Mouse (Mus musculus) stomach, embryonic 14.5 days (tissue): ENCODE measurements at regions not wholly inside any gene's neighbourhood (a gene's known extent, or its start where the extent isn't known, plus 50 kb on each side); places are given as distances from the start of the nearest gene placed in this dataset.

Source experiments
- ATAC-seq: fragments of 200-750 bp; cut with Nextera tagmentation; 2 replicates; pipeline ENCODE4 v1.8.0; 2017; ENCODE audit warnings: low read depth, moderate TSS enrichment; ENCODE audit not compliant: insufficient number of reproducible peaks, insufficient read depth, low FRiP score
- H3K27ac ChIP-seq: fragments of 300-500 bp; sonication (generic); 2 replicates; pipeline ENCODE4 v1.5.1; 2014; ENCODE audit warnings: mild to moderate bottlenecking, low read length, moderate library complexity, mixed read lengths
- H3K27me3 ChIP-seq: fragments of 300-500 bp; sonication (generic); 2 replicates; pipeline ENCODE4 v1.6.1; 2014; ENCODE audit warnings: low read length, control low read depth, mixed read lengths; ENCODE audit not compliant: control insufficient read depth, insufficient read depth
- H3K36me3 ChIP-seq: fragments of 300-500 bp; sonication (generic); 2 replicates; pipeline ENCODE4 v1.6.1; 2014; ENCODE audit warnings: mild to moderate bottlenecking, control low read depth, low read length, moderate library complexity, mixed read lengths; ENCODE audit not compliant: control insufficient read depth, insufficient read depth
- H3K4me1 ChIP-seq: fragments of 300-500 bp; sonication (generic); 2 replicates; pipeline ENCODE4 v1.6.1; 2014; ENCODE audit warnings: low read length, control low read depth, mixed read lengths; ENCODE audit not compliant: control insufficient read depth, insufficient read depth
- H3K4me2 ChIP-seq: fragments of 300-500 bp; sonication (generic); replicated peaks from 2 replicates; pipeline ENCODE4 v1.6.1; 2014; ENCODE audit warnings: low read depth, low read length, control low read depth
- H3K4me3 ChIP-seq: fragments of 300-500 bp; sonication (generic); 2 replicates; pipeline ENCODE4 v1.5.1; 2014; ENCODE audit warnings: low read depth, low read length, control low read depth
- H3K9ac ChIP-seq: fragments of 300-500 bp; sonication (generic); replicated peaks from 2 replicates; pipeline ENCODE4 v1.6.1; 2014; ENCODE audit warnings: low read depth, mild to moderate bottlenecking, control low read depth, low read length, moderate library complexity, mixed read lengths
- H3K9me3 ChIP-seq: fragments of 300-500 bp; sonication (generic); 2 replicates; pipeline ENCODE4 v1.6.1; 2016; ENCODE audit warnings: low read depth, low read length, control low read depth; ENCODE audit not compliant: control insufficient read depth
- WGBS: fragments of 180-500 bp; shearing (Covaris S2); extraction: QIAGEN DNeasy Blood & Tissue Kit; methylation state at CpG from one replicate; pipeline ENCODE4 v1.1.7; 2014; 5-methylcytosine and 5-hydroxymethylcytosine counted together

DNA sequence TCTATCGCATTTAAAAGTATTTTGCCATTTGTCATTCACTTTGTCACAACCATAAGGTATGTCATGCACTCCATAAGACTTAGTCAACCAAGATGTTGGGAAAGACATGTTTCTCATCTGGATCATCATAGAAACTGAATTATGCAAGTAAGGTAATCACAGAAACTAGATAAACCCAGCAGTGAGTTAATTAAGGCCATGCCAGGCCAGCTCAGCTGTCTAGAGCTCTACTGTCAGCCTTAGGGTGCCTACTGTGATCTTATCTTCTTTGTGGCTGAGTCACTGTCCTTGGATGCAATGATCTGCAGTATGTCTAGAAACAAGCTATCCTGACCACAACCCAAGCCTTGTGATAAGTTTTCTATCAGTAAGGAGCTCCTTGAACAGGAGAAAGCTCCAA lies 714.2 kb downstream of the Ntrk3 start:
- WGBS: 89% methylated on average over 1 of the region's 1 CpGs

DNA sequence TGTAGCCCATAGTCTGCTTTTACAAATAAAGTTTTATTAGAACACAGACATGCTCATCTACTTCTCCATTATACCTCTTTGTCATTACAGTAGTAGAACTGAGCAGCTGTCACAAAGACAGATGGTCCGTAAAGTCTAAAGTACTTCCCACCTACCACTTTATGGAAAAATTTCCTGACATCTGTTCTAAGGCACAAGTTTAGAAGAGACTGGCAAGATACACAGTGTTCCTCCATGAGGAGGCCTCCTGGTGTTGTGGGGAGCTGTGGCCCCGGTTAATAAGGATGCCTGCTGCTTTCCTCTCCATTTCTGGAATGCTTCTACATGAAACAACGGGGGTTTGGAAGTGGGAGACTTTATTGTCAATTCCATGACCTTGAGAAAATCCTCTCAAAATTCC lies 714.7 kb downstream of the Ntrk3 start:
- ATAC-seq: no peak
- H3K4me1 ChIP-seq: no peaks in the 10 kb centered on the region
- no peak overlapping the region for H3K27ac ChIP-seq
- WGBS: 82% methylated on average over 3 of the region's 3 CpGs
- no peaks in the 10 kb centered on the region for H3K9me3 ChIP-seq
- H3K27me3 ChIP-seq: no peaks in the 10 kb centered on the region
- no peaks in the 10 kb centered on the region for H3K36me3 ChIP-seq
- H3K4me3 ChIP-seq: no peak overlapping the region
- H3K9ac ChIP-seq: no peak overlapping the region
- H3K4me2 ChIP-seq: no peak overlapping the region

More for the DNA sequence above, 714.2 kb downstream of the Ntrk3 start:
- H3K36me3 ChIP-seq: no peaks in the 10 kb centered on the region
- H3K4me3 ChIP-seq: no peak overlapping the region
- H3K27me3 ChIP-seq: no peaks in the 10 kb centered on the region
- no peak overlapping the region for H3K4me2 ChIP-seq
- no peaks in the 10 kb centered on the region for H3K9me3 ChIP-seq
- no peak overlapping the region for H3K27ac ChIP-seq
- no peak for ATAC-seq
- no peak overlapping the region for H3K9ac ChIP-seq
- H3K4me1 ChIP-seq: no peaks in the 10 kb centered on the region

DNA sequence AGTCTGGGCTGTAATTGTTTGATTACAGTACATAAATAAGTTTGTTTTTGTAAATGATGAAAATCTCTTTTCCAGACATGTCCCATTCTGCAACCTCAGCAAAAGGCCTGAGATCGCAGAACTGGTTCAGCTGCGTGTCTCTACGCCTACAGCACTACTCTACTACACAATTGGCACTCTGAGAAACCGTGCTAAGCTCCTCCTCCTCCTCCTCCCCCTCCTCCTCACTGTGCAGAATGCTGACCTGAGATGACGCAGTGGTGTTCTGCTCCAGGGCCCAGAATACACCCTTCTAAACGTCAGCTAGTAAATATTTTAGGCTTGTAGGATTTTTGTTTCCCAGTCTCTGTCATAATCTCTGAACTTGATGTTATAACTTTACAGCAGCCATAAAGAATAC lies 724.2 kb downstream of the Ntrk3 start:
- no peaks in the 10 kb centered on the region for H3K9me3 ChIP-seq
- WGBS: 54% methylated on average over 6 of the region's 6 CpGs
- H3K27ac ChIP-seq: no peak overlapping the region
- ATAC-seq: no peak
- no peaks in the 10 kb centered on the region for H3K4me1 ChIP-seq
- H3K4me2 ChIP-seq: no peak overlapping the region
- H3K27me3 ChIP-seq: no peaks in the 10 kb centered on the region
- no peak overlapping the region for H3K9ac ChIP-seq
- H3K36me3 ChIP-seq: no peaks in the 10 kb centered on the region
- no peak overlapping the region for H3K4me3 ChIP-seq

DNA sequence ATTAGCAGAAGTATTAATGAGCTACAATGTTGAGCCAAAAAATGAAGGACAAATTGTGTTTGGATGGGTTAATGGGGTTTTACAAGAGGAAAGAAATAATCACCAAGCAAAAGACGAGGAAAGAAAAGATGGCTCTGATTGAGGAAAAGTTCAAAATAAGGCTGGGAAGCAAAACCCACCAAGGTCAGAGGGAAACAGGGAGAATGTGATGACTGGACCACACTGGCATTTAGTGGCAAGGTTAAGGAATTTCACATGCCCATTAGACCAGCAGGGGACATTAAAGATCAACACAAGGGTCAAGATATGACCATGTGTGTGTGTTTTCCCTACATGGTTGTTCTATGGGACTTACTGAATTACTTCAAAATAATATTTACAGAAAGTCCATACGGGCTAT lies 734.7 kb downstream of the Ntrk3 start:
- Histone ChIP-seq H3K27ac (no peak overlapping the region), H3K4me1 (no peaks in the 10 kb centered on the region), H3K36me3 (no peaks in the 10 kb centered on the region), H3K4me2 (no peak overlapping the region), H3K9ac (no peak overlapping the region), H3K27me3 (no peaks in the 10 kb centered on the region), H3K4me3 (no peak overlapping the region), H3K9me3 (no peaks in the 10 kb centered on the region)
- ATAC-seq: no peak
- 80% methylated on average over 2 of the region's 2 CpGs for WGBS

DNA sequence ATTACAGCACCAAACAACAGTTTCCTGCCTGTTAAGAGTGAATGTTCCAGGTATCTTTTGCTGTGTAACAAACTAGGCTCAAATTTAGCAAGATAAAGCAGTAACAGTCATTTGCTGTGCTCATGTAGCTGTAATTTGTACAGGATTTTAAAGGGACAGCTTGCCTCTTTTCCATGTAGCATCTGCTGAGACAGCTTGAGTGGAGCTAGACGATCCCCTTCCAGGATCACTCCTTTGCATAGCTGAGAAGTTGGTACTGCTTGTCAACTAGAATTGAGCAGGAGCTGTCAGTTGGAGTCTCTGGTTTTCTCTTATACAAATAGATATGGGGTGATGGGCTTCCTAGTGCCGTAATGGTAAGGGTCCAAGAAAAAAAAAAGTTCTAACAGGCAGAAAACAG lies 744.0 kb downstream of the Ntrk3 start:
- no peaks in the 10 kb centered on the region for H3K36me3 ChIP-seq
- no peak overlapping the region for H3K9ac ChIP-seq
- ATAC-seq: no peak
- WGBS: 78% methylated on average over 2 of the region's 2 CpGs
- H3K4me1 ChIP-seq: no peaks in the 10 kb centered on the region
- no peaks in the 10 kb centered on the region for H3K9me3 ChIP-seq
- no peaks in the 10 kb centered on the region for H3K27me3 ChIP-seq
- no peak overlapping the region for H3K4me3 ChIP-seq
- no peak overlapping the region for H3K27ac ChIP-seq
- H3K4me2 ChIP-seq: no peak overlapping the region

DNA sequence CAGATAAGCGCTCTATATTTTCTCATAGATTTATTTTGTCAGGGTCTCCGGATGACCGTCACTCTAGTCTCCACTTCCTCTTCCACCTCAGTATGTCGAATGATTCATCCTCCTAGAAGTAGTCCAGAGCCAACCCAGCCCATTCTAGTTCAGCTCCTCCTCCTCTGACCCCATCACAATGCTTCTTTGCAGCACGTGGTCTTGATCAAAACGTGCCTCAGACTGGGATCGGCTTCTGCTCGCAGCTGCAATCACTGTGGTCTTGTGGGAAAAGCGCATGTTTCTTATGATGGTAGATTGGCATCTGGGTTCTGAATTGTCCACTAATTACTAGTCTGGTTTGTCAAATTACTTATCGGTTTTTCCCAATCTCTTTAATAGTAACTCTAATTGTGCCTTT lies 747.7 kb downstream of the Ntrk3 start:
- ATAC-seq: no peak

DNA sequence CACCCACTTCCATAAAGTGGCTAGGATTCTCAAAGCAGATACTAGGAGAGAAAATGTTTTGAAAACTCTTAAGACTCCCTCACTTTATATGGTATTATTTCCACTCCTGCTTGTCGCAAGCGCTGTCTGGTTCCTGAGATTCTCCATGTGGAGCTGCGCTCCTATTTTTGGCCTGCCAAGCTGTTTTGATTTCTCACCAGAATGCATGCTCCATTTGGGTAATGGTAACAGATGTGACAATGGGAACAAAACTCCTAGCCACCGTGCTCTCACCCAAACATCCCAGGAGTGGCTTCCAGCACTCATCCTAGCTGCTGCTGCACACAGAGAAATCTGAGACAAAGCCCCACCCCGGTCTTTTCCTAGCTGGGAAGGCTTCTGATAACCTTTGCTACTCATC lies 749.6 kb downstream of the Ntrk3 start:
- no peak overlapping the region for H3K27ac ChIP-seq
- 33% methylated on average over 5 of the region's 5 CpGs for WGBS
- ATAC-seq: no peak

More for the DNA sequence above, 747.7 kb downstream of the Ntrk3 start:
- no peak overlapping the region for H3K9ac ChIP-seq
- H3K36me3 ChIP-seq: no peaks in the 10 kb centered on the region
- 67% methylated on average over 10 of the region's 10 CpGs for WGBS
- no peak overlapping the region for H3K27ac ChIP-seq
- no peaks in the 10 kb centered on the region for H3K27me3 ChIP-seq
- no peaks in the 10 kb centered on the region for H3K4me1 ChIP-seq
- no peak overlapping the region for H3K4me3 ChIP-seq
- no peaks in the 10 kb centered on the region for H3K9me3 ChIP-seq
- no peak overlapping the region for H3K4me2 ChIP-seq

DNA sequence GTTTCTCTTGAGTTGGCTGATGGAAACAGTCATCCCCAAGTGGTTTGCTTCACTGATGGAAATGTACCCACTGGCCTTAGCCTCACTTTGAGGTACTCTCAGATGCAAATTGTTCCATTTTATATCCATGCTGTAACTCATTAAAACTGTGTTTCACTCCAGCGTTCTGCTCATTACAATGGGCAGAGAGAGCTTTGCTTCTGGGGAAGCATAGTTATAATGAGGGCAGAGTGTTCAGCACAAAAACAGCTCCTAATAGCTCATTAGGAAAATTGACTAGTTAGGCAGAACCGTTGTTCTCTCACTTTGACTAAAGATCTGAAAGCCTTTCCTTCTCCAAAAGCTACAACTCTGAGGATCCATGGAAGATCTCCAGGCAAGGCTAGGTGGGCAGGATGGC lies 771.2 kb downstream of the Ntrk3 start:
- H3K4me3 ChIP-seq: no peak overlapping the region
- H3K27ac ChIP-seq: no peak overlapping the region
- 80% methylated on average over 2 of the region's 2 CpGs for WGBS
- no peaks in the 10 kb centered on the region for H3K9me3 ChIP-seq
- H3K4me2 ChIP-seq: no peak overlapping the region
- ATAC-seq: no peak
- no peaks in the 10 kb centered on the region for H3K27me3 ChIP-seq
- H3K9ac ChIP-seq: no peak overlapping the region
- no peaks in the 10 kb centered on the region for H3K4me1 ChIP-seq
- H3K36me3 ChIP-seq: no peaks in the 10 kb centered on the region

More for the DNA sequence above, 749.6 kb downstream of the Ntrk3 start:
- Histone ChIP-seq H3K9ac (no peak overlapping the region), H3K4me3 (no peak overlapping the region), H3K36me3 (no peaks in the 10 kb centered on the region), H3K9me3 (no peaks in the 10 kb centered on the region), H3K4me1 (no peaks in the 10 kb centered on the region), H3K27me3 (no peaks in the 10 kb centered on the region), H3K4me2 (no peak overlapping the region)

DNA sequence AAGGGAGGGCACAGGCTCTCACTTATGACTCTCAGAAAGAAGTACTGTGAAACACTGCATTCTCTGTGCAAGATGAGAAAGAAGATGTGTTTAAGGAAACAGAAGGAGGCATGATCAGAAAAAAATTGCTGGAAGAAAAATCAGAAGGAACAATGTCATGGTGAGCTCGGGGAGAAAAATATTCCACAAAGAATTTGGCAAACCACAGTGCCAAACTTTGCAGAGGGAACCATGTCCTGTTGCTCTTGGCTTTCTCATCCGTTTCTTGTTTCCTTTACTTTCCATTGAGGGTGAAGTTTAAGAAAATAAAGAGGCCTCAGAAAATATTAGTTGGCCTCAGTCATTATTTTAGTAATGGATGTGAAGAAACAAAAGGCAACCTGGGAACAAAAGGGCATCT lies 804.4 kb downstream of the Ntrk3 start:
- H3K9me3 ChIP-seq: no peaks in the 10 kb centered on the region
- no peak overlapping the region for H3K9ac ChIP-seq
- H3K4me2 ChIP-seq: no peak overlapping the region
- H3K4me1 ChIP-seq: no peaks in the 10 kb centered on the region
- H3K27ac ChIP-seq: no peak overlapping the region
- H3K4me3 ChIP-seq: no peak overlapping the region
- ATAC-seq: no peak
- no peaks in the 10 kb centered on the region for H3K36me3 ChIP-seq
- WGBS: 55% methylated on average over 2 of the region's 2 CpGs
- no peaks in the 10 kb centered on the region for H3K27me3 ChIP-seq
